In genomic region chr7:138396863-138397484, GRCm38 (mm10) we compare ENCODE assay signal across 8 mouse cellular contexts. TPM values are rescaled to one million over a fixed set of nuclear protein-coding genes. Genes with fewer than 3 reads are reported as not detected.
DNase-seq lines count a peak whose midpoint lies in the region; ATAC-seq and TF ChIP-seq lines count a peak whose summit lies in the region.

No protein-coding gene starts in this region.

- H3K4me1 ChIP-seq in heart, embryonic 11.5 days (ENCODE audit: control insufficient read depth, insufficient read depth, low read length): peaks cover 5% of the 10 kb centered on the region; the same call in 1 of the 2 replicates
- no peaks in the 10 kb centered on the region for H3K4me1 ChIP-seq in forebrain, embryonic 12.5 days
- H3K4me1 ChIP-seq in intestine, embryonic 15.5 days (replicated peaks): peaks cover 11% of the 10 kb centered on the region
- H3K4me1 ChIP-seq in liver, embryonic 11.5 days (replicated peaks; ENCODE audit: control insufficient read depth, insufficient read depth, low read length): no peaks in the 10 kb centered on the region; the same call in 1 of the 2 replicates
- H3K4me1 ChIP-seq in olfactory bulb, adult 2 months (ENCODE audit: control insufficient read depth, insufficient read depth, low read length): peaks cover 12% of the 10 kb centered on the region

- H3K27me3 ChIP-seq in heart, embryonic 11.5 days (ENCODE audit: control insufficient read depth, insufficient read depth, low read length): peaks cover 50% of the 10 kb centered on the region
- peaks cover 54% of the 10 kb centered on the region for H3K27me3 ChIP-seq in forebrain, embryonic 12.5 days
- H3K27me3 ChIP-seq in intestine, embryonic 15.5 days (replicated peaks): peaks cover 37% of the 10 kb centered on the region
- peaks cover 37% of the 10 kb centered on the region for H3K27me3 ChIP-seq in liver, embryonic 11.5 days (replicated peaks; ENCODE audit: control insufficient read depth, insufficient read depth, low read length)

- no peak for DNase-seq in heart, adult 8-10 months (ENCODE audit: low spot score)
- DNase-seq in brain, embryonic 14.5 days (ENCODE audit: low read depth): peak; percentile 55
- peak; percentile 66 for DNase-seq in liver, embryonic 11.5 days (ENCODE audit: low spot score)

- no peak overlapping the region for H3K27ac ChIP-seq in heart, embryonic 11.5 days (ENCODE audit: low read depth, low read length)
- H3K27ac ChIP-seq in forebrain, embryonic 12.5 days: no peak overlapping the region
- H3K27ac ChIP-seq in intestine, embryonic 15.5 days: no peak overlapping the region
- H3K27ac ChIP-seq in liver, embryonic 11.5 days (ENCODE audit: low read depth, low read length): no peak overlapping the region
- no peak overlapping the region for H3K27ac ChIP-seq in olfactory bulb, adult 2 months (ENCODE audit: insufficient read depth, low read depth, low read length)

- no peak for TF ChIP-seq CTCF in brain, embryonic 14.5 days (IDR thresholded peaks at IDR 0.05; ENCODE audit: borderline replicate concordance, extremely low read depth, insufficient read depth, insufficient read length)
- no peak for TF ChIP-seq CTCF in olfactory bulb, adult 2 months (IDR thresholded peaks at IDR 0.05; ENCODE audit: insufficient read depth, low read depth, low read length)

- H3K9me3 ChIP-seq in heart, embryonic 11.5 days (replicated peaks; ENCODE audit: control insufficient read depth, low read length): no peaks in the 10 kb centered on the region
- H3K9me3 ChIP-seq in forebrain, embryonic 12.5 days: no peaks in the 10 kb centered on the region
- H3K9me3 ChIP-seq in intestine, embryonic 15.5 days: no peaks in the 10 kb centered on the region
- H3K9me3 ChIP-seq in liver, embryonic 11.5 days (ENCODE audit: control insufficient read depth, low read length): no peaks in the 10 kb centered on the region

- ATAC-seq in heart, embryonic 11.5 days (replicated peaks; ENCODE audit: insufficient number of reproducible peaks, low FRiP score, low TSS enrichment): 0 out of 2 replicates have a peak, but pooled peaks have one; percentile 14
- no peak; the same call in 1 of the 2 replicates for ATAC-seq in forebrain, embryonic 12.5 days (ENCODE audit: low FRiP score)
- peak; percentile 15; the same call in 1 of the 2 replicates for ATAC-seq in intestine, embryonic 15.5 days
- no peak for ATAC-seq in liver, embryonic 11.5 days (replicated peaks; ENCODE audit: low FRiP score)
- ATAC-seq in erythroblast, adult 5-6 weeks (replicated peaks; ENCODE audit: low FRiP score, poor library complexity, severe bottlenecking): no peak

- no peaks in the 10 kb centered on the region for H3K36me3 ChIP-seq in heart, embryonic 11.5 days (ENCODE audit: control insufficient read depth, insufficient read depth, low read length)
- no peaks in the 10 kb centered on the region for H3K36me3 ChIP-seq in forebrain, embryonic 12.5 days (replicated peaks)
- H3K36me3 ChIP-seq in intestine, embryonic 15.5 days: no peaks in the 10 kb centered on the region
- H3K36me3 ChIP-seq in liver, embryonic 11.5 days (ENCODE audit: control insufficient read depth, insufficient read depth, low read length): no peaks in the 10 kb centered on the region

- H3K4me3 ChIP-seq in heart, embryonic 11.5 days (ENCODE audit: low read depth, low read length): peak overlapping the region; percentile 54
- peak overlapping the region; percentile 69 for H3K4me3 ChIP-seq in forebrain, embryonic 12.5 days (replicated peaks)
- peak overlapping the region; percentile 50 for H3K4me3 ChIP-seq in intestine, embryonic 15.5 days (replicated peaks)
- peak overlapping the region; percentile 52 for H3K4me3 ChIP-seq in liver, embryonic 11.5 days (ENCODE audit: low read depth, low read length)
- peak overlapping the region; percentile 68 for H3K4me3 ChIP-seq in olfactory bulb, adult 2 months (ENCODE audit: insufficient read depth, low read depth, low read length)

- under 1% methylated on average over 41 of the region's 41 CpGs for WGBS in heart, embryonic 11.5 days (ENCODE audit: insufficient replicate concordance)
- WGBS in forebrain, embryonic 12.5 days: under 1% methylated on average over 41 of the region's 41 CpGs
- WGBS in intestine, embryonic 15.5 days: 1% methylated on average over 41 of the region's 41 CpGs
- WGBS in liver, embryonic 11.5 days: 2% methylated on average over 41 of the region's 41 CpGs
- WGBS in olfactory bulb, adult 2 months: under 1% methylated on average over 41 of the region's 41 CpGs

- no peak for TF ChIP-seq POLR2A in brain, embryonic 14.5 days (IDR thresholded peaks at IDR 0.05; ENCODE audit: borderline replicate concordance, extremely low read depth, insufficient read depth, insufficient read length, poor library complexity, severe bottlenecking)
- TF ChIP-seq POLR2A in olfactory bulb, adult 2 months (IDR thresholded peaks at IDR 0.05; ENCODE audit: insufficient read depth, low read depth, low read length): no peak

- no peak overlapping the region for H3K9ac ChIP-seq in heart, embryonic 11.5 days (ENCODE audit: low read depth, low read length)
- peak overlapping the region; percentile 68 for H3K9ac ChIP-seq in forebrain, embryonic 12.5 days
- no peak overlapping the region for H3K9ac ChIP-seq in intestine, embryonic 15.5 days
- H3K9ac ChIP-seq in liver, embryonic 11.5 days (ENCODE audit: low read depth, low read length): no peak overlapping the region

- H3K4me2 ChIP-seq in heart, embryonic 11.5 days: peak overlapping the region; percentile 99
- H3K4me2 ChIP-seq in forebrain, embryonic 12.5 days: peak overlapping the region; percentile 100
- peak overlapping the region; percentile 97 for H3K4me2 ChIP-seq in intestine, embryonic 15.5 days (replicated peaks)
- peak overlapping the region; percentile 79 for H3K4me2 ChIP-seq in liver, embryonic 11.5 days

RNA-seq across cellular contexts. Expression of gene Tcerg1l, which starts 0.6 kb away (rescaled TPM):
- polyA plus RNA-seq in heart, embryonic 11.5 days (2014; fragmentation: Nextera tagmentation; extraction: Ambion mirVana): 0.38 and 0.44 TPM in 2 replicates
- not detected for total RNA-seq in heart, adult 8-10 months (2022)
- 13.1 and 23.8 TPM in 2 replicates for polyA plus RNA-seq in brain, embryonic 14.5 days (2012; rRNA removed)
- 2.4 and 3.8 TPM in 2 replicates for polyA plus RNA-seq in forebrain, embryonic 12.5 days (2016; fragmentation: Nextera tagmentation; extraction: Ambion mirVana)
- polyA plus RNA-seq in intestine, embryonic 15.5 days (2015; fragmentation: Nextera tagmentation; extraction: Ambion mirVana): 0.29 and 0.73 TPM in 2 replicates
- 0.74 and 0.84 TPM in 2 replicates for polyA plus RNA-seq in liver, embryonic 11.5 days (2014; fragmentation: Nextera tagmentation; extraction: Ambion mirVana)
- polyA plus RNA-seq in olfactory bulb, adult 2 months (2012; ENCODE audit: insufficient read depth, insufficient read length, low replicate concordance, missing spikeins): not detected in 2 replicates
- total RNA-seq in erythroblast, adult 5-6 weeks (2015; ENCODE audit: low replicate concordance): not detected in 2 replicates
- total RNA-seq in erythroblast, adult 5-6 weeks (2017; ENCODE audit: low replicate concordance): 1.5 TPM in 1 of 2 replicates, not detected in the other

Comparison
In these comparisons a context has a peak if more than half of its experiments do, and no peak if none do; other contexts are left out.
1. ATAC-seq: peak in heart, embryonic 11.5 days (single experiment) and intestine, embryonic 15.5 days (single experiment); none in forebrain, embryonic 12.5 days (single experiment), liver, embryonic 11.5 days (single experiment) and erythroblast, adult 5-6 weeks (single experiment).
2. Peak in every context shown above with its lines, with median percentiles within 50 percentile points of each other: H3K4me2 ChIP-seq and H3K4me3 ChIP-seq.